Mouse (Mus musculus) hindbrain, embryonic 12.5 days (tissue): ENCODE measurements around the gene Blm. TPM values are rescaled to one million over a fixed set of nuclear protein-coding genes. Genes with fewer than 3 reads are reported as not detected.

Source experiments
- ATAC-seq: fragments of 200-750 bp; cut with Nextera tagmentation; 2 replicates; pipeline ENCODE4 v1.8.0; 2017; ENCODE audit warnings: moderate TSS enrichment; ENCODE audit not compliant: low FRiP score
- H3K27ac ChIP-seq: fragments of 300-500 bp; sonication (generic); 2 replicates; pipeline ENCODE4 v1.5.1; 2016; ENCODE audit warnings: mild to moderate bottlenecking
- H3K27me3 ChIP-seq: fragments of 300-500 bp; sonication (generic); 2 replicates; pipeline ENCODE4 v1.6.1; 2016; ENCODE audit warnings: mild to moderate bottlenecking
- H3K36me3 ChIP-seq: fragments of 300-500 bp; sonication (generic); 2 replicates; pipeline ENCODE4 v1.6.1; 2016; ENCODE audit warnings: mild to moderate bottlenecking
- H3K4me1 ChIP-seq: fragments of 300-500 bp; sonication (generic); 2 replicates; pipeline ENCODE4 v1.6.1; 2016
- H3K4me2 ChIP-seq: fragments of 300-500 bp; sonication (generic); replicated peaks from 2 replicates; pipeline ENCODE4 v1.6.1; 2016; ENCODE audit warnings: mild to moderate bottlenecking
- H3K4me3 ChIP-seq: fragments of 300-500 bp; sonication (generic); 2 replicates; pipeline ENCODE4 v1.5.1; 2016; ENCODE audit warnings: mild to moderate bottlenecking
- H3K9ac ChIP-seq: fragments of 300-500 bp; sonication (generic); 2 replicates; pipeline ENCODE4 v1.6.1; 2016; ENCODE audit warnings: mild to moderate bottlenecking, moderate library complexity
- H3K9me3 ChIP-seq: fragments of 300-500 bp; sonication (generic); replicated peaks from 2 replicates; pipeline ENCODE4 v1.6.1; 2016; ENCODE audit warnings: mild to moderate bottlenecking
- WGBS: fragments of 180-500 bp; shearing (Covaris S2); methylation state at CpG from one replicate; pipeline ENCODE4 v1.1.7; 2016; 5-methylcytosine and 5-hydroxymethylcytosine counted together
- polyA plus RNA-seq: library from polyadenylated mRNA; unstranded; fragments of >200 nt; fragmentation: Nextera tagmentation; extraction: Ambion mirVana; gene quantifications from 2 replicates; pipeline ENCODE4 v1.2.1, GENCODE M21; 2016

Blm gene
- polyA plus RNA-seq, result 24.7 and 26.0 TPM in 2 replicates

DNA sequence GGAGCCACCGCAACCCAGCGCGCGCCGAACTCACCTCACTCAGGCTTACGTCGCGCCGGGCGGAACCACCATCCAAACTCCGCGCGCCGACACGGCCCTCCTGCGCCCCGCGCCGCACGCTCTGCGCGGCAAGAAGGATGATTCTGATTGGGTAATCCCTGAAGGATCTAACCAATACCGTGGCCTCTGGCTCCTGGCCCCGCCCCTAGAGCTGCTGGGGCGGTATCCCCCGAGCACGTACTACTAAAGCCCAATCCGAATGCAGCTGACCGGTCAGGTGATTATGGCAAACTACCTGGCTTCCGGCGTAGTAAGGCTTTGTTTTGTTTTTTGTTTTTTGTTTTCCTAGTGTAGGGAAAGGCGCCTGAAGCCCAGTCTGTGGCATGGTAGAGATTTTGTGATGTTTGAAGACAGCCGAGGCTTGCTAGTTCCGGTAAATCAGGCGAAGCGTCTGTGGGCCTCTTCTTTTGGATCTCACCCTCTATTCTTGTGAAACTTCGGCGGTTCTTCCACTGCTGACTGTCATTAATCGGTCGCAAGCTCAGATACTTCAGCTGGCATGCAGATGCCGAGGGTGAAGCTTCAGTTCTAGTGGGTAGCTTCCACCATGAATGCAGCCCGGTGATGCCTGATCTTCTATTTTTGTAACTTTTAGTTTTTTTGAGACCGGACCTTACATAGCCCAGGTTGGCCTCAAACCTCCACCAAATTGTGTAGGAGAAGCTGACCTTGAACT lies at the start of gene Blm:
TSS of gene Blm (minus strand) at position 111 of the 736 bp plus-strand sequence.
- Histone ChIP-seq H3K4me1 (peaks cover 13% of the 10 kb centered on the region), H3K36me3 (no peaks in the 10 kb centered on the region), H3K9me3 (no peaks in the 10 kb centered on the region), H3K4me2 (peak within 1 kb of the TSS; percentile 97), H3K9ac (peak within 1 kb of the TSS; percentile 80), H3K27me3 (no peaks in the 10 kb centered on the region), H3K27ac (peak within 1 kb of the TSS; percentile 87), H3K4me3 (peak within 1 kb of the TSS; percentile 70)
- peak; percentile 100 for ATAC-seq
- under 1% methylated on average over 43 of the region's 43 CpGs for WGBS

DNA sequence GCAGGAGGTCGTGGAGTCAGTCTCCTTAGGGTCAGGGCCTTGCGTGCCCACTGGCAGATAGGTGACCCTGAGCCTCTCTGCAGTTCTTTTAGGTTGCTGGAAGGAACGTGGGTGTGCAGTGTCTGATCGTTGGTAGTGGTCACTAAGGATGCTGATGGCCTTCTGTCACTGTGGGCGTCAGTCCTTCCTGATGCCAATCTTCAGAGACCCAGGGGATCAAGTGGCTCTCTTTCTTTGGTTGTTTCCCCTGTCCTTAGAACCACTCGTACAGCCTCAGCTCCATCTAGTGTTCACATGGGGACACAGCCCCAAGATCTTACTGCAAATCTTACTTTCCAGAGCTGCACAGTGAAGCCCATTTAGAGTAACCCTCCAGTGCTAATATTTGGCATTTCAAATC lies 49.1 kb upstream of the Blm start:
- Histone ChIP-seq H3K4me3 (no peak overlapping the region), H3K9me3 (no peaks in the 10 kb centered on the region), H3K4me1 (peaks cover 16% of the 10 kb centered on the region), H3K27me3 (0 out of 2 replicates have a peak, but pooled peaks cover 3% of the 10 kb centered on the region), H3K27ac (no peak overlapping the region), H3K36me3 (peaks cover under 1% of the 10 kb centered on the region; the same call in 1 of the 2 replicates), H3K9ac (no peak overlapping the region), H3K4me2 (no peak overlapping the region)
- ATAC-seq, result 0 out of 2 replicates have a peak, but pooled peaks have one; percentile 39
- WGBS, result 43% methylated on average over 6 of the region's 6 CpGs

DNA sequence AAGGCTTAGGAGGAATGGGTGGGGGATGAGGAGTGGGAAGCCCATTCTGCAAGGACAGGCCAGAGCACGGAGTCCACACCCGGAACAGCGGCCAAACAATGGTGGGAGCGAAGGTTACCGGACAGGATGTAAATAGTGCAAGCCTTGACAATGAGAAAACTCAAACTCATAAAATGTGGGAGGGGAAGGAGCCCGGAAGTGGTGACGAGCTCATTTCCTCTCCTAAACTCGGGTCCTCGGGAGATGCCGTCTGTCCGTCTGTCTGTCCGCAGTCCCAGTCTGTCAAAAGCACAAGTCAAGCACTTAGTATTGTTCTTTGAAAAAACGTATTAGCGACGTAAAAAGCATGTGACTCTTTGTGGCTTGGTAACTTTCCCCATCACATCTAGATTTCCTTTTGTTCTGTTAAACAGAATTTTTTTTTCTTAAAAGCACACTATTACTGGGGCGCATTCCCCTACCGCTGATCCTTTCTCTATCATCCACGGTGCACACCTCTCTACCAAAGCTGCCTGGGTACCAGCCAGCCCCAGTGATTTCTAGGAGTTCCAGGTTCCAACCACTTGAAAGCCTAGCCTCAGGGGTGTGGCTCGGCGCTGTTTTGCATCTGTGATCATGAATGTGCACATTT lies 48.0 kb upstream of the Blm start:
- 72% methylated on average over 20 of the region's 20 CpGs for WGBS

DNA sequence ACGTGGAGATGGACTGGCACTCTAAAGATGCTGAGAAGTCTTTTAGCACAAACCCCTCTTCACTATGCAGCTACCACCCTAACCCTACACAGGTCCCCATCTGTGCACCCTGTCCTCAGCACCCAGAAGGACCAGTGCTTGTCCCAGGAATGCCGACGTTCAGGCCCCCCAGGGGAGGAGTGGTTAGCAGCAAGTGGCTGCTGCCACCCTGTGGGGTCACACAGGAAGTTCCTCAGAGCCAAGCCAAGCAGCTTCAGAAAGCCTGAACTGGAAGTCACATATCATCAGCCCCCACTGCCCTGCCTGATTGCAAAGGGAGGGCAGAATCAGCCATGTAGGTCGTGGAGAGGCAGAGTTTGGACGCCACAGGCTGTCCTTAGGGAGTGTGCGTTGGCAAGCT lies 45.4 kb upstream of the Blm start:
- no peak for ATAC-seq
- H3K4me2 ChIP-seq, result no peak overlapping the region
- H3K9me3 ChIP-seq, result no peaks in the 10 kb centered on the region
- no peaks in the 10 kb centered on the region for H3K36me3 ChIP-seq
- no peak overlapping the region for H3K9ac ChIP-seq
- H3K4me1 ChIP-seq, result peaks cover 3% of the 10 kb centered on the region; the same call in 1 of the 2 replicates
- no peak overlapping the region for H3K4me3 ChIP-seq
- WGBS, result 34% methylated on average over 6 of the region's 6 CpGs
- no peaks in the 10 kb centered on the region for H3K27me3 ChIP-seq
- no peak overlapping the region for H3K27ac ChIP-seq

More for the DNA sequence above, 48.0 kb upstream of the Blm start:
- H3K36me3 ChIP-seq, result no peaks in the 10 kb centered on the region
- no peak overlapping the region for H3K9ac ChIP-seq
- no peak overlapping the region for H3K27ac ChIP-seq
- H3K4me3 ChIP-seq, result no peak overlapping the region
- peaks cover 16% of the 10 kb centered on the region for H3K4me1 ChIP-seq
- no peak overlapping the region for H3K4me2 ChIP-seq
- 0 out of 2 replicates have a peak, but pooled peaks cover 3% of the 10 kb centered on the region for H3K27me3 ChIP-seq
- H3K9me3 ChIP-seq, result no peaks in the 10 kb centered on the region
- ATAC-seq, result no peak

DNA sequence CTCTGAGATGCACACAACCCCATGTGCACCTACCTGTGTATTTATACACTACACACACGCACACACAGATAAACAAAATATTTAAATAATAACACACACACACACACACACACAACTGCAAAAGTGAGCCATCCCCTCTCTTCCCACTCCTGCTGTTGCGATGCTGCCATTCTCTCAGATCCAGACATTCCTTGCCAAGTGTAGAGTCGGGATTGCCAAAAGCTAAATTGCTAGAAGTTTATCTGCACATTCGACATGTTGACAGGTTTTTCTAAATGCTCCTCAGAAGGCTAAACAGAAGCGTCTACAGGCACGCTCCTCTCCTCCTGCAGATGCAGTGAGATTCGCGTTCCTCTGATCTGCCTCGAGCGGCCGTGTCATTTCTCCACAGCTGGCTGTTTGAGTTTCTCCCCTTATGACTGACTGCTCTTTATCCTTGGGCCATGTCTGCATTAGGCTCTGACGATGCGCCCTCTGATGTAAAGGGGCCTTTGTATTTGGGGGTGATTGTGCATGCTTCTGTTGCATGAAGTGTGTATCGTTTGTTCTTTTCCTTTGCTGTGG lies 42.6 kb upstream of the Blm start:
- H3K9ac ChIP-seq, result no peak overlapping the region
- H3K4me3 ChIP-seq, result no peak overlapping the region
- H3K27me3 ChIP-seq, result no peaks in the 10 kb centered on the region
- H3K9me3 ChIP-seq, result no peaks in the 10 kb centered on the region
- no peaks in the 10 kb centered on the region for H3K4me1 ChIP-seq
- H3K4me2 ChIP-seq, result no peak overlapping the region
- 75% methylated on average over 14 of the region's 14 CpGs for WGBS
- no peaks in the 10 kb centered on the region for H3K36me3 ChIP-seq
- no peak overlapping the region for H3K27ac ChIP-seq
- no peak for ATAC-seq

DNA sequence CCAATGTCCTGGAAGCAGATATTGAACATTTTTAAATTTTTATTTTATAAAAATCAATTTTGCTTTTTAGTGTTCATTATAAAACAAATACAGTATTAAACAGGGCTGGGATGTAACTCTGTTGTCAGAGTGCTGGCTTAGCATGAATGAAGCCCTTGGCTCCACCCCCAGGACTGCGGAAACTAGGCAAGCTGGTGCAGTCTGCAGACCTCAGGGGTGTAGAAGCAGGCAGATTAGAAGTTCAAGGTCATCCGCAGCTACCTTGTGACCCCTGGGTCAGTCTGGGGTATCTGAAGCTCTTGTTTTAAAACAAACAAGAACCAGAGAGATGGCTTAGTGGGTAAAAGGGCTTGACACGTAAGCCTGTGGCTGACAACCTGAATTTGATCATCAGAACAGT lies 41.7 kb upstream of the Blm start:
- 69% methylated on average over 3 of the region's 3 CpGs for WGBS
- Histone ChIP-seq H3K27ac (no peak overlapping the region), H3K4me1 (no peaks in the 10 kb centered on the region), H3K9ac (no peak overlapping the region), H3K9me3 (no peaks in the 10 kb centered on the region), H3K27me3 (no peaks in the 10 kb centered on the region), H3K4me3 (no peak overlapping the region), H3K36me3 (no peaks in the 10 kb centered on the region), H3K4me2 (no peak overlapping the region)
- ATAC-seq, result no peak

DNA sequence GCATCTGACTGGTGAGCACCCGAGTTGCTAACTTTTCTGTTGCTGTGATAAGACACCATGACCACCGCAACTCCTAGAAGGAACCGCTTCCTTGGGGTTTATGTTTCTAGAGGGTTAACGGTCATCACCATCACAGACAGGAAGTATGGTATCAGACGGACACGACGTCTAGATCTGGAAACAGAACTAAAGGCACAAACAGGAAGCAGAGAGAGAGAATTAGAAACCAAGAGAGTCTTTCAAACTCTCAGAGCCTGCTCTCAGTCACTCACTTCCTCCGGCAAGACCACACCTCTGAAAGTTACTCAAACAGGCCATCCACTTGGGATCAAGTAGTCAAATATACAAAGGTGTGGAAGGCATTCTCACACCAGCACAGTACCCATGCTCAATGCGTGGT lies 40.8 kb upstream of the Blm start:
- Histone ChIP-seq H3K27me3 (no peaks in the 10 kb centered on the region), H3K9me3 (no peaks in the 10 kb centered on the region), H3K4me1 (peaks cover 2% of the 10 kb centered on the region; the same call in 1 of the 2 replicates), H3K36me3 (no peaks in the 10 kb centered on the region), H3K9ac (no peak overlapping the region), H3K27ac (no peak overlapping the region), H3K4me3 (no peak overlapping the region), H3K4me2 (no peak overlapping the region)
- 91% methylated on average over 9 of the region's 9 CpGs for WGBS
- ATAC-seq, result no peak

DNA sequence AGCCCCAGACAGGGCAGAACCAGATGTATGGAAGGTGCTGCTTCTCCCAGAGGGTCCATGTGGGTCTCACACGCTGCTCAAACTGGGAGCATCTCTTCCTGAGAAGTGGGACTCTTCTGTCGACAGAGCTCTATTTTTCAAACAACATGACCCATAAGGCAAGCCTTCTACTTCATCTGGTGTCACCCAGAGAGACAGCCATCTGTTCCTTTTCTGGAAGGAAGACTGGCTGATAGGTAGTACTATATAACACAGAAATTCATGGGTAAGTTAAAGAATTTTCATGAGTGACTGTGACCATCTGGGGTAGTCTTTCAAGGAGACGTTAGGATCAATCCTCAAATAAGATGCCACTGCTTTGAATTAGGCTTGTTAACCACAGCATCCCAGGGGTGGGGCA lies 38.2 kb upstream of the Blm start:
- WGBS, result 57% methylated on average over 3 of the region's 3 CpGs
- Histone ChIP-seq H3K27me3 (no peaks in the 10 kb centered on the region), H3K4me3 (no peak overlapping the region), H3K36me3 (no peaks in the 10 kb centered on the region), H3K9ac (no peak overlapping the region), H3K4me1 (peaks cover 4% of the 10 kb centered on the region; the same call in 1 of the 2 replicates), H3K4me2 (no peak overlapping the region), H3K27ac (no peak overlapping the region), H3K9me3 (no peaks in the 10 kb centered on the region)
- no peak for ATAC-seq

DNA sequence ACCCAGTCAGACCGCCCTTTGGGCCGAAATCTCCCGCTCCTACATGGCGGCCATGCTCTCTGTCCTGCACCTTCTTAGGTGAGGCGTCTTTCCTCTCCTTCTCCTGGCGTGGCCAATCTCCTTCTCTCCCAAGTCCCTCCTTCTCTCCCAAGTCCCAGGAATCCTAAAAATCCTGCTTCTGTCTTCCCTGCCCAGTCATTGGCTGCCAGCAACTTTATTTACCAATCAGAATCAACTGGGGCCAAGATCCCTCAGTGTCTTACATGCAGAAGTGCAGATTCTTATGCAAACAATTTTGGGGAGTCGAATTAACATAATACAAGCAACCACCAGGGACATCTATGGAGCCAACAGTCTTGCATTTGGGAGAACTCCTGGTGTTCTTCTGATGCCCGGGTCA lies 33.1 kb upstream of the Blm start:
- WGBS, result 75% methylated on average over 8 of the region's 8 CpGs
- no peaks in the 10 kb centered on the region for H3K27me3 ChIP-seq
- ATAC-seq, result no peak

DNA sequence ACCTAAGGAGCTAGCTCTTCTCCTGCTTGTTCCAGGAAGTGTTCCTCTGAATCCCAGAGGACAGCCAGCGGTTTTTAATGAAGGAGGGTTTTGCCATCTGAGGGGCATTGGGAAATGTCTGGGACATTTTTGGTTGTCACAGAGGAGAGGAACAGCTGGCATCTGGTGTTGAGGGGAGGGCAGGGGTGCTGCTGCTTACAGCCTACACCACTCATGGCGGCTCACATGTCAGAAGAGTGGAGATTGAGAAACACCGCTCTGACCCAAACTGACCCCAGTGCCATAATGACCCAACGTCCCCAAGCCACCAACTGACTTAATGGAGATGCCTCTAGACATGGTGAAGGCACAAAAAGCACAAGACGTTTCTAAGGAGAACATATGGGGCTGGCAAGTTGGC lies 27.0 kb upstream of the Blm start:
- no peaks in the 10 kb centered on the region for H3K27me3 ChIP-seq
- H3K36me3 ChIP-seq, result no peaks in the 10 kb centered on the region
- H3K27ac ChIP-seq, result no peak overlapping the region
- H3K9me3 ChIP-seq, result no peaks in the 10 kb centered on the region
- no peak for ATAC-seq
- no peak overlapping the region for H3K4me2 ChIP-seq
- H3K4me1 ChIP-seq, result no peaks in the 10 kb centered on the region
- no peak overlapping the region for H3K4me3 ChIP-seq
- H3K9ac ChIP-seq, result no peak overlapping the region
- 66% methylated on average over 5 of the region's 5 CpGs for WGBS

More for the DNA sequence above, 33.1 kb upstream of the Blm start:
- no peak overlapping the region for H3K4me3 ChIP-seq
- H3K36me3 ChIP-seq, result no peaks in the 10 kb centered on the region
- no peaks in the 10 kb centered on the region for H3K9me3 ChIP-seq
- no peak overlapping the region for H3K4me2 ChIP-seq
- no peak overlapping the region for H3K9ac ChIP-seq
- peaks cover 4% of the 10 kb centered on the region; the same call in 1 of the 2 replicates for H3K4me1 ChIP-seq
- no peak overlapping the region for H3K27ac ChIP-seq

DNA sequence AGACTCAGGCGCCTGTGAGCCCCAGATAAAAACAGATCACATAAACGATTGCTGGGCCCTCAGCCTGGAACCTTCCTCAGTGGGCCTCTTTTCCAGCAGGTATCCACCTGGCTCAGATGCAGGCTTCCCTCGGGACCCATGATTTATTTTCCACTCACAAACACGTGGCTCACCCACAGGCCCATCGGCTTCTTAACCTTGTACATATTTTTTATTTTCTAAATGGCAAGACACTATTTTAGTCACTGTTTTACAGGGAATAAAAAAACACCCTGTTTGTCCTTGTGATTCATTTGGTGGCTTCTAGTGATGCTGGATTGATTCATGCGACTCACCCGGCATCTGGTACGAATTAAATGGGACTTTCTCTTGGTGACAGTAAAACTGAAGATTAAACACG lies 26.4 kb upstream of the Blm start:
- H3K4me3 ChIP-seq, result no peak overlapping the region
- no peak for ATAC-seq
- H3K27me3 ChIP-seq, result no peaks in the 10 kb centered on the region
- 78% methylated on average over 9 of the region's 9 CpGs for WGBS
- H3K27ac ChIP-seq, result no peak overlapping the region
- H3K9me3 ChIP-seq, result no peaks in the 10 kb centered on the region
- no peak overlapping the region for H3K4me2 ChIP-seq
- H3K9ac ChIP-seq, result no peak overlapping the region
- H3K4me1 ChIP-seq, result no peaks in the 10 kb centered on the region
- H3K36me3 ChIP-seq, result no peaks in the 10 kb centered on the region

DNA sequence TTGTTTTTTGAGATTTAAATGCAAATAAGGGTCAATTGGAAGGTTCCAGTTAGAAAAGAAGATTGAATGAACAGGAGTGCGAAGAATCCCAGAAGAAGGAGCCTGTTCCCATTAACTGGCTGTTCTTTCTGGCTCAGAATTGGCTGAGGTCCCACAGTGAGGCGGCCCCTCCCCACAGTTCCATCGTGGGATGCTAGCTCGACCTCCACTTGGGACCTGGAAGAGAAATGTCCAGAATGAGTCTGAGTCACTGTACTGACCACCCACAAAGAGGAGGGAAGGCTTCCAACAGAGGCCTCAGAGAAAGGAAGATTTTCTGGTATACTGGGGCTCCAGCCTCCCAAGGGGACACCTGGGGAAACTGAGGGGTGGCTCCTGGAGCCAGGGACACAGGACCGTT lies 23.7 kb upstream of the Blm start:
- no peak overlapping the region for H3K9ac ChIP-seq
- H3K4me2 ChIP-seq, result no peak overlapping the region
- no peaks in the 10 kb centered on the region for H3K4me1 ChIP-seq
- no peaks in the 10 kb centered on the region for H3K36me3 ChIP-seq
- no peak overlapping the region for H3K27ac ChIP-seq
- WGBS, result 59% methylated on average over 5 of the region's 5 CpGs
- no peak for ATAC-seq
- no peaks in the 10 kb centered on the region for H3K9me3 ChIP-seq
- no peak overlapping the region for H3K4me3 ChIP-seq
- no peaks in the 10 kb centered on the region for H3K27me3 ChIP-seq
